Mouse (Mus musculus) embryo, embryonic 10 days (tissue): ENCODE measurements around the gene Kctd3.

Source experiments
- DNase-seq: peaks from one replicate; pipeline ENCODE4 v3.0.0-alpha.2; 2015; ENCODE audit warnings: low spot score

The Kctd3 gene

GRCm38 (mm10) chr1:189007980-189008324 lies 311 bp upstream of the Kctd3 start:
- no peak for DNase-seq

- no peak for DNase-seq
These were observed 815 bp downstream of the Kctd3 start for GRCm38 (mm10) chr1:189006826-189007225.

- DNase-seq, result no peak
These were observed 1.4 kb downstream of the Kctd3 start for GRCm38 (mm10) chr1:189006267-189006666.

GRCm38 (mm10) chr1:189004774-189005173 lies 2.9 kb downstream of the Kctd3 start:
- no peak for DNase-seq

- DNase-seq, result no peak
These were observed 5.8 kb downstream of the Kctd3 start for GRCm38 (mm10) chr1:189001815-189002214.

- no peak for DNase-seq
These were observed 7.7 kb downstream of the Kctd3 start for GRCm38 (mm10) chr1:188999981-189000380.

GRCm38 (mm10) chr1:188997921-188998320 lies 9.7 kb downstream of the Kctd3 start:
- DNase-seq, result no peak

GRCm38 (mm10) chr1:188993218-188993617 lies 14.4 kb downstream of the Kctd3 start:
- DNase-seq, result peak; percentile 69

- DNase-seq, result peak; percentile 73
These were observed 27.6 kb downstream of the Kctd3 start for GRCm38 (mm10) chr1:188980050-188980449.

- no peak for DNase-seq
These were observed 33.7 kb downstream of the Kctd3 start for GRCm38 (mm10) chr1:188973926-188974325.

- DNase-seq, result peak; percentile 16
These were observed 34.6 kb downstream of the Kctd3 start for GRCm38 (mm10) chr1:188973078-188973477.

GRCm38 (mm10) chr1:188952501-188952900 lies 55.1 kb downstream of the Kctd3 start:
- no peak for DNase-seq

GRCm38 (mm10) chr1:188951091-188951490 lies 56.5 kb downstream of the Kctd3 start:
- no peak for DNase-seq

GRCm38 (mm10) chr1:188948276-188948675 lies 59.4 kb downstream of the Kctd3 start:
- no peak for DNase-seq

- peak; percentile 15 for DNase-seq
These were observed 59.8 kb downstream of the Kctd3 start for GRCm38 (mm10) chr1:188947794-188948193.

- DNase-seq, result no peak
These were observed 60.8 kb downstream of the Kctd3 start for GRCm38 (mm10) chr1:188946849-188947248.

GRCm38 (mm10) chr1:188945326-188945725 lies 62.3 kb downstream of the Kctd3 start:
- no peak for DNase-seq

- DNase-seq, result no peak
These were observed 70.3 kb downstream of the Kctd3 start for GRCm38 (mm10) chr1:188937246-188937780.
